Mouse (Mus musculus): ENCODE data around the gene Pdpk1. TPM values are rescaled to one million over a fixed set of nuclear protein-coding genes. Genes with fewer than 3 reads are reported as not detected.
A peak's percentile ranks its signal among the peaks of the same experiment; 100 is the strongest.

The Pdpk1 gene
- 10 to 100 TPM; 52.6 to 60.6 TPM for total RNA-seq (2021)
- long read RNA-seq, experiment 1, full-length matches to known transcripts: 4 of 9 reads
- long read RNA-seq, experiment 1, partial matches to known transcripts: 1 of 9 reads
- long read RNA-seq, experiment 1, other reads (novel, unspliced or antisense): 4 of 9 reads
- long read RNA-seq, experiment 2, full-length matches to known transcripts: 8 of 15 reads
- long read RNA-seq, experiment 2, partial matches to known transcripts: 0 of 15 reads
- long read RNA-seq, experiment 2, other reads (novel, unspliced or antisense): 7 of 15 reads

DNA sequence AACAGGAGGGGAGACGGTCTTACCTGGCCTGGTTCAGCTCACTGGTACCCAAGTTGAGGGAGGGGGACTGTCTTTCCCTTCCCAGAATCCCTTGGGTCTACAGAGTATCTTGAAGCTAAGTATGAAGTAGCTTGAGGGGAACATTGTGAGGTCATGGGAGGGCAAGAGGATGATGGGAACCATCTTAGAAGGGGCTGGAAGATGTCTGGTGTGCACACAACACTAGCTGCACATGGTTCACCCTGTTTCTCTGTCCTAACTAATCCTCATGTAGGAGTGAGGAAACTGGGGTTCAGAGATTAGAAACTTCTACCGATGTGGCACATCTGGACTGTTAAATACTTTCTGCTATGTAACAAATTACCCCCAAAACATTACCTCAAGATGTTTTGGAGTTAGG, at the start of gene Pdpk1:
TSS of gene Pdpk1 (minus strand) at position 101 of the 400 bp plus-strand sequence.
- DNase-seq (ENCODE audit: low spot score in 2 of 2): no peak

DNA sequence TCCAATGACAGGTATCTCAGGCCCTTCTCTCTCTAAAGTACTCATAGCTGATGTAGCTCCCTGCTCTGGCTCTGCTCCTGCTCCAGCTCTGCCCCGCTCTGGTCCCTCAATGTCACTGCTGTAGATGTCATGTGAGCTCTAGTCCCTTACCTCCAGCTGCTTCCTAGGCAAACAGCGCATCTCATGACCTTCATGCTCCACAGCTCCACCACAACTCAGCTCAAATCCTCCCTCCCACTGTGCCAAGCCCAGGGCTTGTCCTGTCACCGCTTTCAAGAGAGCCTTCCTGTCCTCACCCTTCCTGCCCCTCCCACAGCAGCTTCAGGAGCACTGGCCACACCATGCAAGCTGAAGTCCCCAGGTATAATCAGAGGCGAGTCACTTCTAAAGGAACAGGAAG, 49.0 kb upstream of the Pdpk1 start:
- DNase-seq (ENCODE audit: low spot score in 2 of 2): no peak

DNA sequence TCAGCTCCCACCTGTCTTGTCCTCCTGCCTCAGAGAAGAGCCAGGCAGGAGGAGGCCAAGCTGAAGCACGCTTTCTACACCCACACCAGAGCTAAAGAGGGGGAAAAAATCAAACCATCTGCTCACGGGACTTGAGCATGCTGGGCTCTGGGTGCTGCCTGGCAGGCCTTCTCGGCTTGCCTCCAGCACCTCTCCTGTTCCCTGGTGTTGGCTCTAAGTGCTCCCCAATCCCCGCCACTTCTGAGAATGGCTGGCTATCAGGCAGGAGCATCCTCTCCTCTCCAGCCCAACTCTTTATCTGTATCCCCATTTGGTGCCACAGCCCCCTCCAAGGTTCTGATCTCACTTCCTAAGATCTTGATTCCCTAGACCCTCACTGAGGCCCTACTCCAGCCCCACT, 48.5 kb upstream of the Pdpk1 start:
- DNase-seq (ENCODE audit: low spot score in 2 of 2): no peak

DNA sequence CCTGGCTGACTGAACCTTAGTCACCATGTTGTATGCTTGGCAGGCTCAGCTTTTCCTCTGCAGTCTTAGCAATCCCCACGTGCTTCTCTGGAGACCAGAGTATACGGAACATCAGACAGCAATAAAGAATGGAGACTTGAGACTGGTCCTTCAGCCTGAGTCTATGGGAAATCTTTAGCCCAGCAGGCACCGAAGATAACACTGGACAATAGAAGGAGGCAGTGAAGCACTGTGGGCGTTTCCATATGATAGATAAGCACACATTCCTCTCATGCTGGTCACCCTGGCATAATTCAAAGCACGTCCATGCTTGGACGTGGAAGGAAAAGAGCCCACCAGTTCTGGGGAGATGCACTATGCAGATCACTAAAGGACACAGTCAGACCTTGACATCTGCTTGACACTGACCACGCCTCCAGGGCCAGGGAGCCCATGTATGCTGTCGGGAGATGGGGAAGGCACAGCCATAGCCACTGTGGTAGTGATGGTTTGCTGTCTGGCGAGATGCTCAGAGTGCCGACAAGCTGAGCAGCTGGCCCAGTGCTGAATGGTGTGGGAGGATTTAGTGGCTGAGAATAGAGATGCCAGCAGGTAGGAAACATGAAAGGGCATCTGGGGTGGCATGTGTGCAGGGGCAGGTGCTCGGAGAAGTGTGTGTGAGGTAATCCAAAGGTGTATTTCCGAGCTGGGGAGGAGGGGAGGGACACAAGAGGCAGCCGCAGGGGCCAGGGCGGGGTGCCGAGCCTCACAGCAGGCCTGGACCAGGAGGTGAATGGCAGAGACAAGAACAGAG, 46.5 kb upstream of the Pdpk1 start:
- DNase-seq (ENCODE audit: low spot score in 2 of 2): no peak

DNA sequence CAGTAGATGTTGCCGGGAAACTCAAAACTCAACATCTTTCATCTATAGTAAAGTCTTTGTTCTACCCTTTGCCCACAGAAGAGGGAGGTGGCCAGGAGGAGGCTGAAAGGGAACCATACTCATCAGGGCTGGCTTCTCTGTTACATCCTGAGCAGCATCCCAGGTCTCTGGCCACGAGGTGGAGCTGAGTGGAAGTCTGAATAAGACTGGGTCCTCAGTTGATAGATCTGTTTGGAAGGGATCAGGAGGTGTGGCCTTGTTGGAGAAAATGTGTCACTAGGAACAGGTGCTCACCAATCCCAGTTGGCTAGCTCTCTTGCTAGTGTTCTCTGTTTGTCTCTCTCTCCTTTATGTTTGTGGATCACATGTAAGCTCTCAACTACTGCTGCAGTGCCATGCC, 44.6 kb upstream of the Pdpk1 start:
- no peak for DNase-seq (ENCODE audit: low spot score in 2 of 2)

DNA sequence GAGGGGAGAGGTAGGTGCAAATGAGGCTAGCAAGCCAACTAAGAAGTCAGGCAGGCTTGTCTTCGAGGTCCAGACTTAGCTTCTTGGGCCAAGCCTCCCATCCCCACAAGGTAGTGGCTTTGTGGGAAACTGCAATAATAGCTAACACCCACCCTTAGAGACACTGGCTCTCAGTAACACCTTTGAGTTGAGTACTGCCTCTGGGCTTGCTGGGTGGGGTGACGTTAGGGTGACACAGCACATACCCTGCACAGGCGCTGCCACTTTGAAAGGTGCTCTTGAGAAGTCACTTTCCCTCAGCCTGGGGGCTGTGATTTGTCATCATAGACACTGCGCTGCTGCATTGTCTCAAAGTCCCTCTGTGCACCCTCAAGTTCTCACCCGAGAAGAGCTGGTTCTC, 43.0 kb upstream of the Pdpk1 start:
- no peak for DNase-seq (ENCODE audit: low spot score in 2 of 2)

DNA sequence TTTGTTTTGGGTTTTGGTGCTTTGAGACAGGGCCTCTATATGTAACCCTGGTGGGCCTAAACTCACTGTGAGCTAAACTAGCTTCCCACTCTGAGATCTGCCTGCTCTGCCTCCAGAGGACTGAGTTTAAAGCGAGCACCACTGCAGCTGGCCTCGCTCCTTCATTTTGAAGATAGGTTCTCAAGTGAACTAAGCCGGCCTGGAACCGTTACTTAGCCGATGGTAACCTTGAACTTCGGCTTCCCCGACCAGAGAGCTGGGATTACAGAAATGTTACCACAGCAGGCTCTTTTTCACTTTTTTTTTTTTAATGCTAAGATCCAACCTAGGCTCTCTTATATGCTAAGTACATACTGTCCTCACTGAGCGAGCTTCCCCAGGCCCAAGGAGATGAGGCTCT, 42.5 kb upstream of the Pdpk1 start:
- no peak for DNase-seq (ENCODE audit: low spot score in 2 of 2)

DNA sequence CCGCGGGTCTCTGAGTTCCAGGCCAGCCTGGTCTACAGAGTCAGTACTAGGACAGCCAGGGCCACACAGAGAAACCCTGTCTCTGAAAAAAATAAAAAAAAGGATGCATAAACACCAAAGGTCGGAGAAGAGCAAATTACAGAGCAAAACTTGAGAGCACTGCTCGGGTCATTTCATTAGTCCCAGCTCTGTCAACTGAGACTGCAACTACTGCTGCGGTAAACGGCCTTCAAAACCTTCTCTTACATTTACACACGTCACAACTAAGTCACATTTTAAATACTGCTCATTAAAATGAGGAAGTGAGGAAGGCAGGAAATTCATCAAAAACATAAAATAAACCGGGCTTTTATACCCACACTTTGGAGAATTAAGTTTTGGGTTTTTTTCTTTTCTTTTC, 42.1 kb upstream of the Pdpk1 start:
- no peak for DNase-seq (ENCODE audit: low spot score in 2 of 2)

DNA sequence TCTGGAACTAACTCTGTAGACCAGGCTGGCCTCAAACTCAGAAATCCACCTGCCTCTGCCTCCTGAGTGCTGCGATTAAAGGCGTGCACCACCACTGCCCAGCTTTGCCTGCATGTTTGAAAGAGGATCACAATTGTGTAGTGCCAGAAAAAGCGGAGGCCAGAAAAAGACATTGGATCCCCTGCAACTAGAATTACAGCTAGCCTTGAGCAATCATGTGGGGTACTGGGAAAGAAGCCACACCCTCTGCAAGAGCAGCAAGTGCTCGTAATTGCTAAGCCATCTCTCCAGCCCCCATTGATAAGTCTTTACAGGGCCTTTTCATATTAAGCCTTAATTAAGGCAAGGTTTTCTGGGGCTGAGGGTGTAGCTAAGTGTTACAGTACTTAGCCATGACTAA, 40.8 kb upstream of the Pdpk1 start:
- no peak for DNase-seq (ENCODE audit: low spot score in 2 of 2)

DNA sequence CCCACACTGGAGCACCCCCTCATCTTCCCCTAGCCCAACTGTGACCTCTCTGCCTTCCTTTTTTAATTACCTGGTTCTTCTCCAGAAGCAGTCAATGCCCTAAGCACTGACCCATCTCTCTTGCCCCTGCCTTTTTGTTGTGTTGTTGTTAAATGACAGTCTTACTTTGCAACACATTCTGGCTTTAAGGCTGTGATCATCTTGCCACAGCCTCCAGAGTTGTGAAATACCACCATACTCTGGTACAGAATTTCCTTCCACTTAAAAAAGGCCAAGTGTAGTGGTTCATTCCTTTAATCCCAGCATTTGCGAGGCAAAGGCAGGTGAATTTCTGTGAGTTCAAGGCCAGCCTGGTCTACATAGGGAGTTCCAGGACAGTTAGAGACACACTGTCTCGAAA, 40.2 kb upstream of the Pdpk1 start:
- no peak for DNase-seq (ENCODE audit: low spot score in 2 of 2)

DNA sequence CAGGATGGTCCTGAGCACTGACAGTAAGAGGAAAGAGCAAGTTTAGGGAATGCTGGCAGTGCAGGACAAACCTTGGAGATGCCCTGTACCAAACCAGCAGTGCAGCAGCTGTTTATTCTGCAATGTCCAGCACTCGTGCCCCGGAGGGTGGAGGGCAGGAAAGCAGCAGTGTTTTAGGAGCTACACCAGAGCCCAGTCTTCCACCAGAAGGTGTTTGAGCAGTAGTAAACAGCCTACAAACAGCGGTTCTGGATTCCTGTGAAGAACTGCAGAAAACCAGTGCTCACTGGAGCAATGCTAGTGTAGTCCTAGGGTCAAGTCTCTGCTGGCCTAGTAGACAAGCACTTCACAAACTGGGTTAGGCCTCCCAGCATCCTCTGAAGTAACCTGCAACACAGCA, 23.5 kb upstream of the Pdpk1 start:
- no peak for DNase-seq (ENCODE audit: low spot score in 2 of 2)

DNA sequence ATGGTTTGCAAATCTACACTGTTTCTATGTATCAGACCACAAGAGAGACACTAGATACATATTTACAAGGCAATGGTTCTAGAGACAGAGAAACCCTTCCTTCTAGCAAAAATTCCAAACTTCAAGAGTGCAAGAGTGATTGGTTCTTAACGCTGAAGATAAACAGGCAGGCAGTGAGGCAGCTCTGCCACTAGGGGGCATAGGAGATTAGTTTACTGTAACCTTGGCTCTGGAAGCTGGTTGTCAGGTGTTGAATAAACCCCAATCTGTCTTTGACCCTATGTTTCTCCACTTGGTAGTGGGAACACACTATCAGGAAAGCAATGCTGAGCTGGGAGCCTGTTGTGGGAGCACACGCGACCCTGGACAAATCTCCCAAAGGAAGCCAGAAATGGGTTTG, 22.7 kb upstream of the Pdpk1 start:
- DNase-seq (ENCODE audit: low spot score in 2 of 2): peak in 1 of 2 experiments; percentile 64

DNA sequence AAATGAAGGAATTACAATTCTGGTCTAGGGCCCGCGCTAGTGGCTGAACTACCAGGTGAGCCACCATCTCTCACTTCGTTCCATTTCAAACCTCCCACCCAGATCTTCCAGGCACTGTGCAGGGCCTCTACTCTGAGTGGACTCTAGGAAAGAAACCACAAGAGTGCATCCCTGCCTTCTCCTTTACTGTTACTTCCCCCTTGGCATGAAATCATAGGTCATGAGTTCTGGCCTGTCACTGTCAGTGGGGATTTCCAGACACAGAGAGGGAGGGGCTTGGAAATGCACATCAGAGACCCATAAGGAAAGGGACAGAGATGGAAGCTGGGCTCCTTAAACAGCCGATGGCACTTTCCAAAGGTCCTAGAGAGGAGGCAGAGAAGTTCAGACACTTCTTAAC, 21.0 kb upstream of the Pdpk1 start:
- no peak for DNase-seq (ENCODE audit: low spot score in 2 of 2)

DNA sequence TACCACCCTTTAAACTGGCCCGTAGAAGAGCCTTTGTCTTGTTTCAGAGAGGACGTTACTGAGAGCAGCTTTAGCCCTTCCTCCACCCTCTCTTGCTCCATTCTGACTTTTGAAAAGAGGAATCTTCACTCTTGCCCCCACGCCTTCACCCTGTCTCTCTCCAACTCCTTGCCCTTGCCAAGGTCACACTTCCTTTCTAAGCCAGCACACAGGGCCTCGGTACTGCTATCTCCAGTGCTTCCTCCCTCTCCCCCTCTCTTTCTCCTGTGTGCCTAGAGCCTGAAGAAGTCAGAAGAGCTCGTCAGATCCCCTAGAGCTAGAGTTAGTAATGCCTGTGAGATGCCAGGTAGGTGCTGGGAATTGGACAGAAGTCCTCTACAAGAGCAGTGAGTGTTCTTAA, 20.0 kb upstream of the Pdpk1 start:
- no peak for DNase-seq (ENCODE audit: low spot score in 2 of 2)

DNA sequence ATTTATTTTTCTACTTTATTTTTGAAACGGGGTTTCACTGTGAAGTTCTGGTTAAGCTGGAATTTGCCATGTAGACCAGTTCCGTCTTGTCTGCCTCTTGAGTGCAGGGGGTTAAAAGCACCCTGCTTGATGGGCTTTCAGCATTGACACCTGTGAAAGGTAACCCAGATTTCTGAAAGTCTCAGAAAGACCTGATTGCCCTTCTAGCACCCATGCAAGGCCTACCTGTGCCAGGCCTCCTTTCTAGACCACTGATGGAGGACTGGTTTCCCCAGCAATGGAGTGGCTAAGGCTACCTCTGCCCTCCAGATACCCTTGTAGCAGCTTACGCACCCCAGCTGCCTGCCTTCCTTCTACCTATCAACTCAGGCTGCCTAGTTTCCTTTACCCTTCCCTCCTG, 19.4 kb upstream of the Pdpk1 start:
- DNase-seq (ENCODE audit: low spot score in 2 of 2): no peak

DNA sequence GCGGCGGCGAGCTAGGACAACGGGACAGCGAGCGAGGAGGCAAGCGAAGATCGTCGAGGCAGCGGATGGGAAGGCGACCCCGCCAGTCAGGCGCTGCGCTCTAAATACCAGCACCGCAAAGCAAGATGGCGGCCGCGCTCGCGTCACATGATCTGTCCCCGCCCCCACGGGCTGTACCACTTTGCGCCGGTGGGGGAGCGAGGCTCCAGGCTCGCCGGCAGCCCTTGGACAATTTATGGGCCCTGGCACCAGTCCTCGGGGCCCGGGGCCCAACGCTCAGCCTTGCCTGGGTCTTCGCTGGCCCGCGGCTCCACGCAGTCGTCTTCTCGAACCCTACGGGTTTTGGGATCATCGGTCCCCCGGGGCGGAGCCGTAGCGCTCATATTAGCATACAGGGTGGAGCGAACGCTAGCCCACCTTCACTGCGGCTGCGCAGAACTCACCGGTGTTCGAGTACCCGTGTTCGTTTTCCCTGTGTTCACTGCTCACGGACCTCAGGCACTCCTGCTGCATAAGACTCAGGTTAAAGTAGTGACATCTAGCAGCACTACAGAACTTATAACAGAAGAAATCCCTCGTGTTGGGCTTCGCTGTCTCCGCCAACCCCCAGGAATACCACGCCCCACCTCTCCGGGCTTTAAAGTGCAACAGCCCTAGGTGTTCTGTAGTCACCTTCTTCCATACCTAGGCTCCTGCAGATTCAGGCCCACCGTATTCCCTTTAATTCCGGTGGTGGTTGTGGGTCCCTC, 18.8 kb upstream of the Pdpk1 start, which contains the start of gene Atp6v0c:
TSS of gene Atp6v0c (minus strand) at position 386 of the 749 bp plus-strand sequence.
- DNase-seq (ENCODE audit: low spot score in 2 of 2): peak; percentile 85 to 95

DNA sequence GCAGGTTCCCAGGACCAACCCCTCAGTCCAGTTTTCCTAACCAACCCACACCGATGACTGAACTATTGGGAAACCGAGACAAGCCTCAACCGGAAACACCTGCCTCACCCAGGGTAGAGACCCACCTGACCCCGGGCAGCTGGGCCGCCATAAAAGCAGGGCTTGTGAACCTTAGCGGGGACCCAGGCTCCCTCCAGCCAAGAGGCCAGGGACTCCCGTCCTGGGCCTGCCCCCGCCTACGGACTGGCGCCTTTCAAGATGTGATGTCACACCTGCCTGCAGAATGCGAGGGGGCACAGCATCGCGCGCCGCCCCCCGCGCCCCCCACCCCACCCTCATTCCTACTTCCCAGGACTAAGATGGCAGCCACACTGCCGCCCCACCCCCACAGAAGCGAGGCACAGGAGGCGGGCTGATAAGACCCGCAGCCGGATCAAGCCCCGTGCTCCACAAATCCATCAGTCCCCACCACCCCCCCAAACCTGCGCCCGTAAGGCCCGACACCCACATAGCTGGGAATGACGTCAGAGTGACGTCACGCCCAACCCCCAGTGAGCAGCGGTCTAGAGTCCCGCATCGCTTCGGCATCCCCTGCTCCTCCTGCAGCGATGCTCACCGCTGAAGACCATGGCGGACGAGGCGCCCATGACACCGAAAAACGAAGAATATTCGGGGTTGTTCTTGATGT, 18.0 kb upstream of the Pdpk1 start:
- DNase-seq (ENCODE audit: low spot score in 2 of 2): peak; percentile 40 to 61

DNA sequence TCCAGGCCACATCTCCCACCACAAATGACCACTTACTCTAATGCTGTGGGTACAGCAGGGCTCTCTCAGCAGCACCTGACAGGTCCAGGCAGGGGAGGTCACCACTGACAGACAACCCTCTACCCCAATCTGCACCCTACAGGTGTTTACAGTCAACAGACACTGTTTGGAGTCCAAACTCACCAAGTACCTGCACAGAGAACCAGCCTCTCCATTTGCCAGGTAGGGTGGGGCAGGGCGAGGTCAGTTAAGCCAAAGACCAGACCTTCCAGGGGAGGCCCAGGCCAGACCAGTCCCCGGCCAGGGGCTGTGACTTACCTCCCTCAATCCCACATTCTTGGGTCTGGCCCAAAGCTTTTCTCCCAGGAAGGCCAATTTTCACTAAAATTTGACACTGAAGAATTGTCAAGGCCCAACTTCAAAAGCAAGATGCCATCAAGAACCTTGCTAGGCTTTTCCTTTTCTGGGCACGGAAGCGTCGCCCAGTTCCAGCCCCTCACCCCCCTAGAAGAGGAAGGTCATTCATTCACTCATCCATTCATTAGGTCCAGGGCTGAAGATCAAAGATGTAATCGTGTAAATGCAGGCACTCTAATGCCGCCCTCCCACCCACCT, 17.3 kb upstream of the Pdpk1 start:
- DNase-seq (ENCODE audit: low spot score in 2 of 2): no peak

DNA sequence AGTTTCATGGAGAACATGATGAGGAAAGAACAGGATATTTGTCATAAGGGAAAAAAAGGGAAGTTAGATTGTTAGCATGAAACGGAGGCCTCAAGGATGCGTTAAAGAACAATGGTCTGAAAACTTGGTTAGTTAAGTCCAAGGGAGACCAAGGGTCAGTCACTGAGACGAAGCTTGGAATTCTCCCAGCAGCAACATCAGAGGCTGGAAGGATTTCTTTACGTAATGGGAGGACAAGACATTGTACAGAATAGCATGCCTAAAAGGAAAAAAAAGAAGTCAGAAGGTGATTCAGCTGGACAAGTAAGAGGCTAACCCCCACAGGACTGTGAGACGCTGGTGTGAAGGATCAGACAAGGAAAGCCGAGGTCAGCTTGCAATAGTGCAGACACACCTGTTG, 16.4 kb upstream of the Pdpk1 start:
- DNase-seq (ENCODE audit: low spot score in 2 of 2): no peak

DNA sequence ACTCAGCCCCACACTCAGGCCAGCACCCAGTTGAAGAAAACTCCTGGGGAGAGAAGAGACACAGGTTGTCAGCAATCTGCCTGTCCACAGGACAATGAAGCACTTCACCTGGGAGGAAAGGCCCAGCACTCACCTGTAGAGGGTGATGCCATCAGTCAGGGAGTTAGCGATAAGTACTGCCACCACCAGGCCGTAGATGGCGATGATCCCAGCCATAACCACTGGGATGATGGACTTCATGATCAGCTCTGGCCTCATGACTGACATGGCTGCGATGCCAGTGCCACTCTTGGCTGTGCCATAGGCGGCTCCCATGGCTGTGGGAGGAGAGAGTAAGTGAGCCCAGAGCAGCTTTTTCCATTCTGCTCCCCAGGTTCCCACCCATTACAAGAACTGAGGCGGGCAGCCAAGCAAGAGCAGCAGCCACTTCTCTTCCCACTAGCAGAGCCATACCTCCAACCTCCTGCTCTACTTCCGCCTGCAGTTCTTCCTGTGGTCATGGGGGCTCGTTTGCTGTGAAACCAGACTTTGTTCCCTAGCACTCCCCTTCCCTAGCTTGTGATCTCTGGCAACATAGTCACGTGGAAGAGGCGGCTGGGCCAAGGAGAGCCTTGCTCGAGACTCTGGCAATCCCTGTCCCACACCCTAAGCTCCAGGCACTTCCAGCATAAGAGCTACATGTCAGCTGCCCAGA, 14.0 kb upstream of the Pdpk1 start:
- DNase-seq (ENCODE audit: low spot score in 2 of 2): no peak
